ENCODE assay signal across 16 mouse cellular contexts in the genomic region with DNA sequence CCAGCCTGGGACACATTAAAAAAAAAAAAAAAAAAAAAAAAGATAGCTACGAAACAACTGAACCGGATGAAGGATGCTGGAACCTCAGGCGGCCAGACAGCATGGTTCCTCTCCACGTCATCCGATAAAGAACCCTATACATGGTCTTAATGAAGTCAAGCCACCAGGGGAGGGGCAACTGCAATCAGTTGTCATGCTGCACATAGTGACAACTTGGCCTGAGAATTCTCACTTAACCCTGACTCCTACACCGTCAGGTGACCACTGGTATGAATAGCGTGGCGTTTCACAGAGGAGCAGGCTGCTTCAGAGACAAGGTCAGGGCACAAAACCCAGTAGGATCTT.
"Had no signal": no experiment of that assay in that cellular context is flagged by ENCODE, and none has a peak within 500 bp of the region (broad histone marks: within the 10 kb centered on the region; RNA-seq: fewer than 3 reads in every experiment).

No protein-coding gene starts in this region.

- H3K27ac ChIP-seq: neural tube, embryonic 13.5 days; neural tube, embryonic 15.5 days; stomach, embryonic 15.5 days; stomach, postnatal 0 days had no signal

- DNase-seq: retina, postnatal 1 day; right cerebral cortex, adult 18-20 months; right cerebral cortex, postnatal 14 days; right cerebral cortex, postnatal 25 days; right cerebral cortex, postnatal 4 days; spleen, adult 18-20 months; thymus, adult 18-20 months; thymus, adult 2 months; thymus, postnatal 14 days; thymus, postnatal 25 days; thymus, postnatal 36 days; thymus, postnatal 4 days had no signal

- H3K9ac ChIP-seq: neural tube, embryonic 13.5 days; neural tube, embryonic 15.5 days; stomach, embryonic 15.5 days had no signal

- H3K4me3 ChIP-seq: neural tube, embryonic 13.5 days; neural tube, embryonic 15.5 days; stomach, embryonic 15.5 days had no signal

- H3K4me2 ChIP-seq: neural tube, embryonic 13.5 days; neural tube, embryonic 15.5 days; stomach, embryonic 15.5 days had no signal

- H3K4me1 ChIP-seq: stomach, embryonic 15.5 days had no signal

- H3K9me3 ChIP-seq: neural tube, embryonic 13.5 days; neural tube, embryonic 15.5 days; stomach, embryonic 15.5 days had no signal

- H3K36me3 ChIP-seq: neural tube, embryonic 13.5 days; neural tube, embryonic 15.5 days had no signal

- H3K27me3 ChIP-seq: neural tube, embryonic 13.5 days; neural tube, embryonic 15.5 days; stomach, embryonic 15.5 days had no signal
